Mouse (Mus musculus) intestine, embryonic 14.5 days (tissue): Measurements from ENCODE around the gene Ralgps2. TPM values are rescaled to one million over a fixed set of nuclear protein-coding genes. Genes with fewer than 3 reads are reported as not detected.

Source experiments
- ATAC-seq: fragments of 200-750 bp; cut with Nextera tagmentation; replicated peaks from 2 replicates; pipeline ENCODE4 v1.8.0; 2017; ENCODE audit warnings: low read depth, moderate number of reproducible peaks, moderate TSS enrichment, moderate library complexity; ENCODE audit not compliant: low FRiP score, low TSS enrichment
- DNase-seq: peaks from one replicate; pipeline ENCODE4 v3.0.0-alpha.2; 2018; ENCODE audit warnings: low spot score
- H3K27ac ChIP-seq: fragments of 300-500 bp; sonication (generic); 2 replicates; pipeline ENCODE4 v1.5.1; 2014; ENCODE audit warnings: low read depth, mild to moderate bottlenecking, control low read depth
- H3K27me3 ChIP-seq: fragments of 300-500 bp; sonication (generic); replicated peaks from 2 replicates; pipeline ENCODE4 v1.6.1; 2014; ENCODE audit warnings: low read length, control low read depth; ENCODE audit not compliant: control insufficient read depth, insufficient read depth
- H3K36me3 ChIP-seq: fragments of 300-500 bp; sonication (generic); 2 replicates; pipeline ENCODE4 v1.6.1; 2014; ENCODE audit warnings: low read length, control low read depth; ENCODE audit not compliant: control insufficient read depth, insufficient read depth
- H3K4me1 ChIP-seq: fragments of 300-500 bp; sonication (generic); replicated peaks from 2 replicates; pipeline ENCODE4 v1.6.1; 2014; ENCODE audit warnings: low read length, control low read depth, mixed read lengths; ENCODE audit not compliant: control insufficient read depth, insufficient read depth
- H3K4me2 ChIP-seq: fragments of 300-500 bp; sonication (generic); 2 replicates; pipeline ENCODE4 v1.6.1; 2014; ENCODE audit warnings: low read length
- H3K4me3 ChIP-seq: fragments of 300-500 bp; sonication (generic); 2 replicates; pipeline ENCODE4 v1.5.1; 2014; ENCODE audit warnings: low read depth, low read length, control low read depth, mixed read lengths
- H3K9ac ChIP-seq: fragments of 300-500 bp; sonication (generic); 2 replicates; pipeline ENCODE4 v1.6.1; 2014; ENCODE audit warnings: mild to moderate bottlenecking, low read length
- H3K9me3 ChIP-seq: fragments of 300-500 bp; sonication (generic); 2 replicates; pipeline ENCODE4 v1.6.1; 2016; ENCODE audit warnings: low read length, control low read depth; ENCODE audit not compliant: control insufficient read depth
- WGBS: fragments of 180-500 bp; shearing (Covaris S2); extraction: QIAGEN DNeasy Blood & Tissue Kit; methylation state at CpG from one replicate; pipeline ENCODE4 v1.1.7; 2014; 5-methylcytosine and 5-hydroxymethylcytosine counted together
- polyA plus RNA-seq: library from polyadenylated mRNA; unstranded; fragments of >200 nt; fragmentation: Nextera tagmentation; extraction: Ambion mirVana; gene quantifications from 2 replicates; pipeline ENCODE4 v1.2.1, GENCODE M21; 2014

Gene Ralgps2
- polyA plus RNA-seq, 1 experiment from 2014 or later = 36.4 TPM

DNA sequence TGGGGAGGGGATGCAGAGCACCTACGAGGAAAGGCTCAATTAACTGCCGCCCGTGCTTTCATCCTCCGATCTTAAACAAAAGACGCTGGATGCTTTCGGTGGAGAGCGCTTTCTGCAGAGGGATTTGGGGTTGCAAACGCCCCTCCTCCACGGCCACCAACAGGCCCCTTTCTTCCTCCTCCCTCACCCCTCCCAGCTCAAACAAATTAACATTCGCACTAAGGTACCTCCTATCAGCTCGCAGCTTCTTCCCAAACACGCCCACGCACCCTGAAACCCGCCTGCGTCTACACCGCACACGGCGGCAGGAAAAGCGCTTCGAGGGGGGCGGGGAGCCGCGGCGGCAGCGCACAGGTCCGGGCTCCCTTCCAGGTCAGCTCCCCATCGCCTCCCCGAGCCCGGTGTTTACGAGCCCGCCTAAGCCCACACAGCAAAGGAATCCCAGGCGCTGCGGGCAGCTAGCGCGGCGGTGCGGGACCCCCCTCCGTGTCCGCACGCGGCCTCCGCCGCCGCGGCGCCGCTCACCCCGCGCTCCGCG is 652 bp downstream of the Ralgps2 start:
- H3K9ac ChIP-seq = peak overlapping the region; percentile 75
- peak overlapping the region; percentile 75 for H3K4me3 ChIP-seq
- no peaks in the 10 kb centered on the region for H3K9me3 ChIP-seq
- 0 out of 2 replicates have a peak, but pooled peaks cover 2% of the 10 kb centered on the region for H3K27me3 ChIP-seq
- peak overlapping the region; percentile 90 for H3K4me2 ChIP-seq
- DNase-seq = peak; percentile 80
- peak overlapping the region; percentile 80 for H3K27ac ChIP-seq
- H3K36me3 ChIP-seq = no peaks in the 10 kb centered on the region
- WGBS = 0% methylated on average over 36 of the region's 51 CpGs
- 0 out of 2 replicates have a peak, but pooled peaks cover 9% of the 10 kb centered on the region for H3K4me1 ChIP-seq
- ATAC-seq = peak; percentile 71

GRCm38 (mm10) chr1:156937436-156937835 is 2.0 kb downstream of the Ralgps2 start:
- no peak overlapping the region for H3K9ac ChIP-seq

DNA sequence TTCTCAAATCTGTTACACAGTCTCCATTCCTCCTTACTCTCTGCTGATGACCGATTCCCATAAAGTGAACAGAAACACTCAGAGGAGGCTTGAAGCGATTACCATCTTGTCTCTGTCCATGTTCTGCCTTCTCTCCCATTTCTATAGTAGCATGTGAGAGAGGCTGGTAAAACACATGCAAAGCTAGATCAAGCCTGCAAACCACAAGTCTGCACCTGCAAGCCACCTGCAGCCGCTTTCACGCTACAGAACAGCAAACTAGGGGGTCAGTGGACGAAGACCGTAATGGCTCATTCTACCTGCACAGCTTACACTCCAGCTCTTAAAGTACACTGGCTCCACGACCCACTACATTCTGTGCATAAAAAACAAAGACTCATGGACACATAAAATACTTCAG is 5.7 kb downstream of the Ralgps2 start:
- Histone ChIP-seq H3K4me2 (no peak overlapping the region), H3K36me3 (no peaks in the 10 kb centered on the region), H3K4me1 (no peaks in the 10 kb centered on the region; the same call in 1 of the 2 replicates), H3K27me3 (no peaks in the 10 kb centered on the region), H3K9me3 (no peaks in the 10 kb centered on the region), H3K9ac (no peak overlapping the region), H3K27ac (no peak overlapping the region), H3K4me3 (no peak overlapping the region)
- WGBS = 94% methylated on average over 7 of the region's 7 CpGs
- DNase-seq (no peak), ATAC-seq (no peak)

More at GRCm38 (mm10) chr1:156937436-156937835, 2.0 kb downstream of the Ralgps2 start:
- Histone ChIP-seq H3K4me3 (no peak overlapping the region), H3K27me3 (0 out of 2 replicates have a peak, but pooled peaks cover 2% of the 10 kb centered on the region), H3K9me3 (no peaks in the 10 kb centered on the region), H3K36me3 (no peaks in the 10 kb centered on the region), H3K4me2 (no peak overlapping the region), H3K27ac (no peak overlapping the region), H3K4me1 (0 out of 2 replicates have a peak, but pooled peaks cover 9% of the 10 kb centered on the region)
- no peak for DNase-seq
- 70% methylated on average over 7 of the region's 7 CpGs for WGBS
- no peak for ATAC-seq

GRCm38 (mm10) chr1:156932036-156932774 is 7.2 kb downstream of the Ralgps2 start:
- H3K27me3 ChIP-seq = no peaks in the 10 kb centered on the region
- H3K9me3 ChIP-seq = no peaks in the 10 kb centered on the region
- ATAC-seq (no peak), DNase-seq (no peak)
- no peak overlapping the region for H3K4me3 ChIP-seq
- no peaks in the 10 kb centered on the region for H3K36me3 ChIP-seq
- WGBS = 44% methylated on average over 3 of the region's 3 CpGs
- no peaks in the 10 kb centered on the region; the same call in 1 of the 2 replicates for H3K4me1 ChIP-seq
- H3K4me2 ChIP-seq = no peak overlapping the region
- H3K9ac ChIP-seq = no peak overlapping the region
- no peak overlapping the region for H3K27ac ChIP-seq

DNA sequence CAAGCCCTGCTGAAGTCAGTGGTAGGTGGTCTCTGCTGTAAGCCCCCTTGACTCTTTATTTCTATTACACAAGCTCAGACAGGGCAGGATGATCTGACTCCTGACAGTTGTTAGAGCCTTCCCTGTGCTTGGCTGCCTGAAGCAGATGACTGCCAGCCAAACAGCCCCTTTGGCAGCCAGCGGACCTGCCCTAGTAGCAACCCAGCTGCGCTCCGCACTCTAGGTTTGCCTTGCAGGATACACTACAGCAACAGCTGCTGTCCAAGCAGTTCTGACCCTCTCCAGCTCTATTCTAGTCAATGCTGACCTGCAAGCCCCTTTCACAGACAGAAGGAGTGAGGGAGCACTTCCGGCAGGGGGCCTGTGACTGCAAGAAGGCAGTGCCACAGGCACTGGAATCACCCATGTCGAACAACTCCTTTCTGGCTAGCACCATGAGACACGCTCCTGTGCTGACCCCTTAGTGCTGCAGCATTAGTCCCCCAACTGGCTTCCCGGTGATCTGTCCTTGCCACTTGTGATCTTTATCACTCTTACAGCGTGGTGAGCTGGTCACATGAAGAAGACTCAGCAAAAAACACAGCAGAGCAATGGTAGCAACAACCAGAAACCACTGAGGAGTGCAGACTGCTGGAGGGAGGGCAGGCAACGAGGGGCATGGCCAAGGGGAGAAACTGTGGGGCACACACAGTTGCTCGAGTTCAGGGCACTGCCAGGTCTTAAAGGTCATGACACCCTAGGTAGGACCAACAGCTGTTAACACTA is 8.1 kb downstream of the Ralgps2 start:
- H3K9ac ChIP-seq = no peak overlapping the region
- H3K36me3 ChIP-seq = no peaks in the 10 kb centered on the region
- H3K4me1 ChIP-seq = no peaks in the 10 kb centered on the region; the same call in 1 of the 2 replicates
- no peaks in the 10 kb centered on the region for H3K27me3 ChIP-seq
- WGBS = 64% methylated on average over 10 of the region's 10 CpGs
- DNase-seq = no peak
- H3K4me3 ChIP-seq = no peak overlapping the region
- no peak overlapping the region for H3K4me2 ChIP-seq
- H3K9me3 ChIP-seq = no peaks in the 10 kb centered on the region
- H3K27ac ChIP-seq = no peak overlapping the region
- no peak for ATAC-seq

DNA sequence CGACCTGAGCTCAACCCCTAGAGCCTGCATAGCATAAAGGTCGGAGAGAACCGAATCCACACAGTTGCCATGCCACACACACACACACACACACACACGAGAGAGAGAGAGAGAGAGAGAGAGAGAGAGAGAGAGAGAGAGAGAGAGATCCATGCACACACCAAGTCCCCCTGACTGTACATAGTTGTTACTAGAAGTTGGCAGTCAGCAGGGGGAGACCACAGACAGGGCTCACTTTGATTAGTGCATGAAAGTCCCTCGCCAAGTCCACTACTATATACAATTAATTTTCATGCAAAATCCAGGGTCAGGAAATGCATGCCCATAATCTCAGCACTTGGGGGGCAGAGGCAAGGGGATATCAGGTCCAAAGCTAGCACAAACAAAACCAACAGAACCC is 9.2 kb downstream of the Ralgps2 start:
- no peak overlapping the region for H3K27ac ChIP-seq
- H3K4me2 ChIP-seq = no peak overlapping the region
- ATAC-seq (no peak), DNase-seq (no peak)
- no peak overlapping the region for H3K9ac ChIP-seq
- H3K27me3 ChIP-seq = no peaks in the 10 kb centered on the region
- H3K9me3 ChIP-seq = no peaks in the 10 kb centered on the region
- H3K36me3 ChIP-seq = no peaks in the 10 kb centered on the region
- 56% methylated on average over 5 of the region's 5 CpGs for WGBS
- H3K4me1 ChIP-seq = no peaks in the 10 kb centered on the region; the same call in 1 of the 2 replicates
- H3K4me3 ChIP-seq = no peak overlapping the region

- no peaks in the 10 kb centered on the region for H3K36me3 ChIP-seq
- DNase-seq (no peak), ATAC-seq (no peak)
- H3K27ac ChIP-seq = no peak overlapping the region
- 91% methylated on average over 4 of the region's 4 CpGs for WGBS
- H3K9me3 ChIP-seq = no peaks in the 10 kb centered on the region
- no peaks in the 10 kb centered on the region; the same call in 1 of the 2 replicates for H3K4me1 ChIP-seq
- H3K4me3 ChIP-seq = no peak overlapping the region
- no peak overlapping the region for H3K9ac ChIP-seq
- no peak overlapping the region for H3K4me2 ChIP-seq
- no peaks in the 10 kb centered on the region for H3K27me3 ChIP-seq
Measured at GRCm38 (mm10) chr1:156928255-156928654, 11.2 kb downstream of the Ralgps2 start.

DNA sequence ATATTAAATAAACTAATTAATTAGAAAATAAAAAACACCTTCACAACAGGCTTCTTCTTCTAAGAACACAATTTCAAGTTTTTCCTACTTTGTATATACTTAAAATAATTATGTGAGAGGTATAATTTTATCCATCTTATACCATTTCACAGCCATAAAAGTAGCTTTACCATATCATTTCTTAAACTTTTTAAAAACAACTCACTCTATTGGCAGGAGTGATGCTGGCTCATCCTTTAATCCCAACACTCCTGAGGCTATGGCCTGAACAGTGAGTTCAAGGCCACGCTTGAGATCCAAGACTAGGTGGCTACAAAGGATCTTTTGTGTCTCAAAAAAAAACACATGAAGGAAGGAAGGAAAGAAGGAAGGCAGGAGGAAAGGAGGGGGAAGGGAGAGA is 15.9 kb downstream of the Ralgps2 start:
- no peak overlapping the region for H3K27ac ChIP-seq
- H3K27me3 ChIP-seq = no peaks in the 10 kb centered on the region
- H3K4me1 ChIP-seq = 0 out of 2 replicates have a peak, but pooled peaks cover 15% of the 10 kb centered on the region
- ATAC-seq (no peak), DNase-seq (no peak)
- H3K9ac ChIP-seq = no peak overlapping the region
- no peaks in the 10 kb centered on the region for H3K36me3 ChIP-seq
- H3K4me3 ChIP-seq = no peak overlapping the region
- H3K4me2 ChIP-seq = no peak overlapping the region
- 90% methylated on average over 1 of the region's 1 CpGs for WGBS
- no peaks in the 10 kb centered on the region for H3K9me3 ChIP-seq
